Mouse (Mus musculus) Patski (cell line): Measurements from ENCODE around the gene Fam76a. TPM values are rescaled to one million over a fixed set of nuclear protein-coding genes. Genes with fewer than 3 reads are reported as not detected.
A peak's percentile ranks its signal among the peaks of the same experiment; 100 is the strongest.

ENCODE experiments used
- ATAC-seq: fragments of 100-300 bp; one replicate; pipeline ENCODE4 v1.8.0; 2021
- CTCF ChIA-PET: fragments of 350-600 bp; sonication (Branson Sonifier 250); formaldehyde crosslinking; loops from one replicate; lab custom pipeline; 2022; ENCODE audit warnings: inconsistent platforms; lab: Charles Lee
- POLR2A ChIA-PET: fragments of 350-600 bp; sonication (Branson Sonifier 250); formaldehyde crosslinking; loops from one replicate; lab custom pipeline; 2022; ENCODE audit warnings: antibody characterized with exemption, inconsistent platforms; lab: Charles Lee
- DNase-seq: peaks from one replicate; pipeline ENCODE4 v3.0.0-alpha.2; 2011; ENCODE audit warnings: low read depth, low spot score
- H3K27me3 ChIP-seq: fragments of 371-371 bp; one replicate; pipeline ENCODE4 v1.5.1; 2021
- CTCF ChIP-seq: fragments of 100-300 bp; IDR thresholded peaks from one replicate; pipeline ENCODE4 v1.5.1; 2021
- in situ Hi-C: fragments of 300-500 bp; cut with MboI; formaldehyde crosslinking; loops from 3 replicates; pipeline ENCODE4 v1.11.1; 2018; ENCODE audit warnings: low pct_unique_long_range_greater_than_20kb, mixed read lengths
- polyA plus RNA-seq: library from polyadenylated mRNA; unstranded; gene quantifications from one replicate; pipeline ENCODE4 v1.2.3, GENCODE M21; 2021

Fam76a gene
- polyA plus RNA-seq, 1 experiment from 2014 or later, result 25.4 TPM

- in situ Hi-C loops, result no loop called here
- CTCF ChIA-PET, result no interaction called here
- POLR2A ChIA-PET, result interaction anchor here (1.0 kb wide), 1 partner anchor 11 kb away, joined by 3 read pairs; no protein-coding TSS in a partner anchor
Measured at GRCm38 (mm10) chr4:132884064-132884843, 38.1 kb downstream of the Fam76a start, which contains the start of gene Stx12. Gene Stx12 (minus strand): TSS chr4:132884509.

GRCm38 (mm10) chr4:132883561-132884063 is 38.7 kb downstream of the Fam76a start:
- no peaks in the 10 kb centered on the region for H3K27me3 ChIP-seq
- in situ Hi-C loops, result no loop called here
- no peak for TF ChIP-seq CTCF
- ATAC-seq, result no peak
- ChIA-PET POLR2A (interaction anchor here (1.0 kb wide), 1 partner anchor 10 kb away, joined by 3 read pairs; no protein-coding TSS in a partner anchor), CTCF (interaction anchor here (0.8 kb wide), 1 partner anchor 38 kb away, joined by 3 read pairs; no protein-coding TSS in a partner anchor)
- DNase-seq, result no peak

More at GRCm38 (mm10) chr4:132884064-132884843, 38.1 kb downstream of the Fam76a start, which contains the start of gene Stx12:
- H3K27me3 ChIP-seq, result no peaks in the 10 kb centered on the region
- no peak for TF ChIP-seq CTCF
- peak; percentile 59 for DNase-seq
- peak; percentile 82 for ATAC-seq

GRCm38 (mm10) chr4:132874363-132875097 is 47.8 kb downstream of the Fam76a start:
- DNase-seq (no peak), ATAC-seq (no peak)
- CTCF ChIA-PET, result no interaction called here
- in situ Hi-C loops, result no loop called here
- POLR2A ChIA-PET, result no interaction called here
- TF ChIP-seq CTCF, result no peak
- H3K27me3 ChIP-seq, result no peaks in the 10 kb centered on the region

GRCm38 (mm10) chr4:132873481-132874362 is 48.6 kb downstream of the Fam76a start:
- DNase-seq (no peak), ATAC-seq (no peak)
- no peaks in the 10 kb centered on the region for H3K27me3 ChIP-seq
- POLR2A ChIA-PET, result interaction anchor here (0.9 kb wide), 1 partner anchor 10 kb away, joined by 3 read pairs; no protein-coding TSS in a partner anchor
- CTCF ChIA-PET, result interaction anchor here (1.1 kb wide), 1 partner anchor 10 kb away, joined by 3 read pairs; no protein-coding TSS in a partner anchor
- TF ChIP-seq CTCF, result no peak
- in situ Hi-C loops, result no loop called here

- in situ Hi-C loops, result no loop called here
- CTCF ChIA-PET, result interaction anchor here (0.7 kb wide), 1 partner anchor 9 kb away, joined by 3 read pairs; no protein-coding TSS in a partner anchor
- POLR2A ChIA-PET, result interaction anchor here (0.5 kb wide), 1 partner anchor 135 kb away, joined by 5 read pairs; no protein-coding TSS in a partner anchor
- no peak for DNase-seq
- ATAC-seq, result no peak
- TF ChIP-seq CTCF, result no peak
- H3K27me3 ChIP-seq, result no peaks in the 10 kb centered on the region
Measured at GRCm38 (mm10) chr4:132871116-132871515, 51.2 kb downstream of the Fam76a start.

GRCm38 (mm10) chr4:132864856-132865255 is 57.5 kb downstream of the Fam76a start:
- in situ Hi-C loops, result no loop called here
- no peak for ATAC-seq
- no peaks in the 10 kb centered on the region for H3K27me3 ChIP-seq
- no peak for TF ChIP-seq CTCF
- DNase-seq, result no peak
- POLR2A ChIA-PET, result no interaction called here
- CTCF ChIA-PET, result interaction anchor here (1.3 kb wide), 1 partner anchor 17 kb away, joined by 3 read pairs; no protein-coding TSS in a partner anchor

- in situ Hi-C loops, result no loop called here
Measured at GRCm38 (mm10) chr4:132863012-132863411, 59.3 kb downstream of the Fam76a start.

GRCm38 (mm10) chr4:132860880-132861279 is 61.5 kb downstream of the Fam76a start:
- DNase-seq (no peak), ATAC-seq (no peak)
- no peaks in the 10 kb centered on the region for H3K27me3 ChIP-seq
- TF ChIP-seq CTCF, result no peak
- in situ Hi-C loops, result no loop called here
- POLR2A ChIA-PET, result no interaction called here
- CTCF ChIA-PET, result no interaction called here

More at GRCm38 (mm10) chr4:132863012-132863411, 59.3 kb downstream of the Fam76a start:
- ATAC-seq (no peak), DNase-seq (no peak)
- TF ChIP-seq CTCF, result no peak
- ChIA-PET CTCF (interaction anchor here (0.9 to 1.3 kb wide), 3 partner anchors 10 to 26 kb away, joined by 3 read pairs; no protein-coding TSS in a partner anchor), POLR2A (no interaction called here)
- H3K27me3 ChIP-seq, result no peaks in the 10 kb centered on the region

Other genes with a start within 250 kb of the Fam76a start
- gene Xkr8, start 190.0 kb downstream of the Fam76a start, polyA plus RNA-seq, result 2.9 TPM
- gene Smpdl3b, start 165.3 kb downstream of the Fam76a start, polyA plus RNA-seq, result 14.1 TPM
- 15.5 TPM for gene Rpa2, start 154.2 kb downstream of the Fam76a start, polyA plus RNA-seq
- gene Themis2, start 126.2 kb downstream of the Fam76a start, polyA plus RNA-seq, result not detected
- 52.8 TPM for gene Ppp1r8, start 79.4 kb downstream of the Fam76a start, polyA plus RNA-seq
- 48.6 TPM for gene Stx12, start 38.0 kb downstream of the Fam76a start, polyA plus RNA-seq
- not detected for gene Fgr, start 51.5 kb upstream of the Fam76a start, polyA plus RNA-seq
- 25.6 TPM for gene Ahdc1, start 88.7 kb upstream of the Fam76a start, polyA plus RNA-seq
- 36.1 TPM for gene Wasf2, start 207.9 kb upstream of the Fam76a start, polyA plus RNA-seq